Mouse (Mus musculus) heart, embryonic 14.5 days (tissue): ENCODE data around the gene Aldoc. TPM values are rescaled to one million over a fixed set of nuclear protein-coding genes. Genes with fewer than 3 reads are reported as not detected.
"Not testable (repeated sequence)": the region's sequence is repeated elsewhere in the genome, so short reads cannot be mapped to it uniquely, and the experiment has no call there.

Experiments
- ATAC-seq: fragments of 200-750 bp; cut with Nextera tagmentation; 2 replicates; pipeline ENCODE4 v1.8.0; 2017; ENCODE audit warnings: low read depth, moderate TSS enrichment; ENCODE audit not compliant: insufficient number of reproducible peaks, insufficient read depth, low FRiP score
- H3K27ac ChIP-seq, 2 experiments: fragments of 200-500 bp in 1 of 2; fragments of 300-500 bp in 1 of 2; sonication (generic) in 1 of 2; replicated peaks in 1 of 2; 2 replicates each; pipeline ENCODE4 v1.5.1; 2012 to 2014; ENCODE audit warnings: low read depth in 2 of 2, low read length in 2 of 2, control low read depth in 1 of 2, mild to moderate bottlenecking in 1 of 2, mixed read lengths in 1 of 2; ENCODE audit not compliant: control insufficient read depth in 1 of 2, insufficient read depth in 1 of 2
- H3K27me3 ChIP-seq: fragments of 300-500 bp; sonication (generic); 2 replicates; pipeline ENCODE4 v1.6.1; 2014; ENCODE audit warnings: mild to moderate bottlenecking, low read length, control low read depth; ENCODE audit not compliant: control insufficient read depth, insufficient read depth
- H3K36me3 ChIP-seq: fragments of 300-500 bp; sonication (generic); 2 replicates; pipeline ENCODE4 v1.6.1; 2014; ENCODE audit warnings: mild to moderate bottlenecking, control low read depth, low read length, mixed read lengths; ENCODE audit not compliant: control insufficient read depth, insufficient read depth
- H3K4me1 ChIP-seq, 2 experiments: fragments of 200-500 bp in 1 of 2; fragments of 300-500 bp in 1 of 2; sonication (generic) in 1 of 2; 2 replicates each; pipeline ENCODE4 v1.6.1; 2012 to 2014; ENCODE audit warnings: low read length in 2 of 2, control low read depth in 1 of 2, mixed read lengths in 1 of 2; ENCODE audit not compliant: control insufficient read depth in 2 of 2, insufficient read depth in 2 of 2
- H3K4me2 ChIP-seq: fragments of 300-500 bp; sonication (generic); 2 replicates; pipeline ENCODE4 v1.6.1; 2014; ENCODE audit warnings: mild to moderate bottlenecking, low read length
- H3K4me3 ChIP-seq, 2 experiments: fragments of 200-500 bp in 1 of 2; fragments of 300-500 bp in 1 of 2; sonication (generic) in 1 of 2; 2 replicates each; pipeline ENCODE4 v1.5.1; 2012 to 2014; ENCODE audit warnings: low read length in 2 of 2, mild to moderate bottlenecking in 2 of 2, control low read depth in 1 of 2, low read depth in 1 of 2, moderate library complexity in 1 of 2; ENCODE audit not compliant: control insufficient read depth in 1 of 2, insufficient read depth in 1 of 2
- H3K9ac ChIP-seq: fragments of 300-500 bp; sonication (generic); 2 replicates; pipeline ENCODE4 v1.6.1; 2014; ENCODE audit warnings: mild to moderate bottlenecking, low read length
- H3K9me3 ChIP-seq: fragments of 300-500 bp; sonication (generic); 2 replicates; pipeline ENCODE4 v1.6.1; 2016; ENCODE audit warnings: low read length, control low read depth; ENCODE audit not compliant: control insufficient read depth
- WGBS: fragments of 180-500 bp; shearing (Covaris S2); extraction: QIAGEN DNeasy Blood & Tissue Kit; methylation state at CpG from one replicate; pipeline ENCODE4 v1.1.7; 2014; 5-methylcytosine and 5-hydroxymethylcytosine counted together
- polyA plus RNA-seq: library from polyadenylated mRNA; unstranded; fragments of >200 nt; fragmentation: Nextera tagmentation; extraction: Ambion mirVana; gene quantifications from 2 replicates; pipeline ENCODE4 v1.2.1, GENCODE M21; 2014

The Aldoc gene
- polyA plus RNA-seq: 28.2 and 30.3 TPM in 2 replicates

DNA sequence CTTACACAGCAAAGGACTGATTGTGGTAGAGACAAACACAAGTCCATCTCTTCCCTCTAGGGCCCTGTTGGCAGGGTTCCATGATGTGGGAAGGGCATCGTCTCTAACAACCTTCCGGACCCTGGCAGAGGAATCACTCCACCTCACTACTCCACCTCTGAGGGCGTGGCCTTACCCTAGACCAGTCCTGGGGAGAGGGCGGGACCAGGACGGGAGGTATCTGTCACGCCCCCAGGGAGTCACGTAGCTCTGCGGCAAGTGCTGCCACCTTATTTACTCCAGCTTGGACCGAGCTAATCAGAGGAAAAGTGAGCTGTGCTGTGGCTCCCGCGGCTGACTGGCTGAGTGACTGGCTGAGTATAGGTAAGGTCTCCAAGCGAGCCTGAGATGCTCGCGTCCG lies at the start of gene Aldoc:
Gene Aldoc (plus strand): TSS at position 109 of the 400 bp plus-strand sequence.
- peak within 1 kb of the TSS; percentile 4; the same call in 1 of the 2 replicates for H3K9ac ChIP-seq
- whole genome bisulfite sequencing: 5% methylated on average over 15 of the region's 15 CpGs
- H3K9me3 ChIP-seq: no peaks in the 10 kb centered on the region
- peaks cover 43% of the 10 kb centered on the region for H3K36me3 ChIP-seq
- peak; percentile 91 for ATAC-seq
- H3K4me2 ChIP-seq: peak within 1 kb of the TSS; percentile 49
- H3K4me1 ChIP-seq: peaks cover 8 to 12% of the 10 kb centered on the region in 2 experiments; a peak in 3 of 4 replicates
- H3K4me3 ChIP-seq: peak within 1 kb of the TSS; percentile 13 to 29
- H3K27ac ChIP-seq: peak within 1 kb of the TSS; percentile 46 to 57; a peak in 2 of 4 replicates
- no peaks in the 10 kb centered on the region for H3K27me3 ChIP-seq

DNA sequence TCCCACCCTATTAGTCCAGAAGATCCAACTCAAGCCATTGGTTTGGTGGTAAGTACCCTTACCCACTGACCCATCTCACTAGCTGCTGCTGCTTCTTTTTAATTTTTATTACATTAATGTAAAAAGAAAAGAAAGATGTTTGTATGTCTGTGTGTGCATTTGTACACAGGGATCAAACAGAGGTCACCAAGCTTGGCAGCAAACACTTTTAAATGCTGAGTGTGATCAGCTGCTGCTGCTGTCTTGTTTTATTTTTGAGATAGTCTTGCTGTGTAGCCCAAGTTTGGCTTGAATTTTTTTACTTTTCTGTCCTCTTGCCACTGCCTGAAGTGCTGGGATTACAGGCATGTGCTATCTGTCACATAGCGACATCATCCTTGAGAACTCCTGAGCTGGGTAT lies 47.2 kb upstream of the Aldoc start:
- Histone ChIP-seq H3K4me2 (no peak overlapping the region), H3K27ac (no peak overlapping the region), H3K36me3 (peaks cover 100% of the 10 kb centered on the region), H3K27me3 (no peaks in the 10 kb centered on the region), H3K4me3 (no peak overlapping the region), H3K9ac (no peak overlapping the region), H3K9me3 (no peaks in the 10 kb centered on the region), H3K4me1 (no peaks in the 10 kb centered on the region)
- WGBS: 93% methylated on average over 1 of the region's 1 CpGs
- no peak for ATAC-seq

DNA sequence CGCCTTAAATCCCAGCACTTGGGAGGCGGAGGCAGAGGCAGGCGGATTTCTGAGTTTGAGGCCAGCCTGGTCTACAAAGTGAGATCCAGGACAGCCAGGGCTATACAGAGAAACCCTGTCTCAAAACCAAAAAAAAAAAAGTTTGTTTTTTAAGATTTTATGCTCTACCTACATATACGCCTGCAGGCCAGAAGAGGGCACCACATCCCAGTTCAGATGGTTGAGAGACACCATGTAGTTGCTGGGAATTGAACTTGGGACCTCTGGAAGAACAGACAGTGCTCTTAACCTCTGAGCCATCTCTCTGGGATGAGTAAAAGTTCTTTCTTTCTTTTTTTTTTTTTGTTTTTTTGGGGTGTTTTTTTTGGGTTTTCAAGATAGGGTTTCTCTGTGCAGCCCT lies 46.6 kb upstream of the Aldoc start:
- not testable (repeated sequence) for H3K9ac ChIP-seq, ATAC-seq, H3K27ac ChIP-seq, H3K27me3 ChIP-seq, H3K4me1 ChIP-seq, H3K4me3 ChIP-seq, H3K9me3 ChIP-seq, H3K4me2 ChIP-seq
- WGBS: 88% methylated on average over 4 of the region's 4 CpGs
- H3K36me3 ChIP-seq: peaks cover 100% of the 10 kb centered on the region

DNA sequence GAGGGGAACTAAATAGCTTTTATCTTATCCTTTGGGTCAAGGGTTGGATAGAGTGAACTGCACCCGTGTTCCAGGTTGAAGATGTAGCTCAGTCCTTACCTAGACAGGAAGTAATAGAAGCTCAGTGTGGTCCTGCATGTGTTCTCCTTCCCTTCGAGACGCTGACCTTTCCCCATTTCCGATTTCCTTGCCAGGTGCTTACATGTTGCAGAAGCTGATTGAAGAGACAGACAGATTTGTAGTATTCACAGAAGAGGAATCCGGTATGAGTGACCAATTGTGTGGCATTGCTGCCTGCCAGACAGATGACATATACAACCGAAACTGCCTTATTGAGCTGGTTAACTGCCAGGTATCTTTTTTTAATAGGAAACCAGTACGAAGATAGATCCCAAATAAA lies 43.9 kb upstream of the Aldoc start:
- Histone ChIP-seq H3K9me3 (no peaks in the 10 kb centered on the region), H3K4me3 (no peak overlapping the region), H3K4me1 (no peaks in the 10 kb centered on the region), H3K27me3 (no peaks in the 10 kb centered on the region), H3K4me2 (no peak overlapping the region), H3K9ac (no peak overlapping the region), H3K36me3 (peaks cover 100% of the 10 kb centered on the region), H3K27ac (no peak overlapping the region)
- ATAC-seq: no peak
- WGBS: 69% methylated on average over 7 of the region's 7 CpGs

DNA sequence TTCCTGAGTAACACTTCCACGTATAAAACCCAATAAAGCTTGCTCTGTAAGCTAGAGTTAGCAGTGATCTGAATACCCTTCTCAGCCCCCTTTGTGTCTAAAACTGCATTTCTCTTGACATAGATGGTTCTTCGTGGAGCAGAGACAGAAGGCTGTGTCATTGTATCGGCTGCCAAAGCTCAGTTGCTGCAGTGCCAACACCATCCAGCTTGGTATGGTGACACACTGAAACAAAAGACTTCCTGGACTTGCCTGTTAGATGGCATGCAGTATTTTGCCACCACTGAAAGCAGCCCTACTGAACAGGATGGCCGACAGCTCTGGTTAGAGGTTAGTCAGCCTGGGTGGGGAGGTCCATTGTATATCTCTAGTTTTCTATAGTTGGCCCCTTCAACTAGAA lies 43.2 kb upstream of the Aldoc start:
- no peak overlapping the region for H3K9ac ChIP-seq
- H3K4me1 ChIP-seq: no peaks in the 10 kb centered on the region
- H3K27ac ChIP-seq: no peak overlapping the region
- peaks cover 100% of the 10 kb centered on the region for H3K36me3 ChIP-seq
- no peak overlapping the region for H3K4me3 ChIP-seq
- H3K9me3 ChIP-seq: no peaks in the 10 kb centered on the region
- WGBS: 90% methylated on average over 4 of the region's 4 CpGs
- no peak for ATAC-seq
- H3K27me3 ChIP-seq: no peaks in the 10 kb centered on the region
- H3K4me2 ChIP-seq: no peak overlapping the region

DNA sequence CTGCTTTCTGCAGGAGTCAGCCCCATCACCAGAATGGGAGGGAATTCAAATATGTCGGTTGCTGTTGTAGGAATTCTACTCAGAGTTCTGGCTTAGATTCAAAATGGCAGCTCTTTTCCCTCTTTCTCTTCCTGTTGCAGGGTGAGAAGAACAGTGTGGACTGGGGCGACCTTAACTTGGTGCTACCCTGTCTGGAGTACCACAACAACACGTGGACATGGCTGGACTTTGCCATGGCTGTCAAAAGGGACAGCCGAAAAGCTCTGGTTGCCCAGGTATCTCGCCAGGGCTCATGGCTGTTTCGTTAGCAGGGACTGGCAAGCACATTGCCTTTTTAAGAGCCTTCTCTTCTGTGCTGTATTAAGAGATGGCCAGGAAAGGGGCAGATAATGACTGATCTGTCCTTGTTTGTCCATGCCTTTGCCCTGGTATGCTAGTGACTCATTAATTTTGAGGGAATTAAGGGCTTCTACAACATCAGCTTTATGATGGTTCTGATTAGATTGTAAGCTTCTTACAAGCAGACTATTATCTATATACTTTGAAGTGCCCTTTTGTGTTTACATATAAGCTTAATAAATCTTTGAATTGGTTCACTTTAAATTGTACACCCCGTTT lies 33.5 kb upstream of the Aldoc start:
- ATAC-seq: no peak
- Histone ChIP-seq H3K4me2 (no peak overlapping the region), H3K4me1 (no peaks in the 10 kb centered on the region), H3K9me3 (no peaks in the 10 kb centered on the region), H3K27me3 (no peaks in the 10 kb centered on the region), H3K36me3 (peaks cover 82% of the 10 kb centered on the region), H3K27ac (no peak overlapping the region), H3K4me3 (no peak overlapping the region), H3K9ac (no peak overlapping the region)
- WGBS: 90% methylated on average over 7 of the region's 7 CpGs

DNA sequence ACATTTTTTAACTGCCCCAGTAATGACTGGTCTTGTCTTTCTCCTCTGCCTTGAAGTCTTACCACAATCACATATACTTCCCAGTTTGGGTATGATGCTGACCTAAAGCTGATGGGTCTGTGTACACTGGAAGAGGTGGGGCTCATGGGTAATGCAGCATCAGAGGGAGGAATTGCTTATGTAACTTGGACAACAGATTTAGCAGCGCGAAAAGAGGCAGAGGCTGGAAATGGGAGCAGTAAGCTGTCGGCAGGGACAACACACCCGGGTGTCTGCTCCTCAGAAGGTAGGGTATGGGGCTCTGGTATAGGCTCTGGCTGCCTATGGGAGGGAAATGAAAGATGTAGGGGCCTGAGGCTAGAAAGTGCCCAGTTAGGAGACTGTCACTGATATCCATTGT lies 32.1 kb upstream of the Aldoc start, which contains the start of gene BC030499:
Gene BC030499 (plus strand): TSS at position 188 of the 400 bp plus-strand sequence.
- ATAC-seq: no peak
- Histone ChIP-seq H3K27me3 (no peaks in the 10 kb centered on the region), H3K27ac (no peak within 1 kb of the TSS), H3K9me3 (no peaks in the 10 kb centered on the region), H3K4me1 (no peaks in the 10 kb centered on the region), H3K9ac (no peak within 1 kb of the TSS), H3K4me3 (no peak within 1 kb of the TSS), H3K36me3 (peaks cover 68% of the 10 kb centered on the region), H3K4me2 (no peak within 1 kb of the TSS)
- WGBS: 87% methylated on average over 4 of the region's 4 CpGs

DNA sequence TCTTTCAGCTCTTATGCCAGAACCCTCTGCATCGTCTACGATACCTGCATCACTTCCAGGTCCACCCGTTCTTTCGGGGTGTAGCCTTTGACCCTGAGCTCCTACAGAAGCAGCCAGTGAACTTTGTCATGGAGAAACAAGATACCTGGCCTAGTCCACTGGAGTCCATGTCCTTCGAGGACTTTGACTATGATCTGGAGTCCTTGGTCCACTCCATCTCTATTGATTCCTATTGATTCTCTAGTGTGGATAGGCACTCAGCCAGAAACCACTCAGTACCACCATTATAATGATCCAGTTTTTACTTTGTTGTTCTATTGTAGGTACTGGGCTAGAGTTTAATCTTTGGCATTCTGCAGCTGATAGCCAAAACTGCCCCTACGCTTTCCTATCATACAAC lies 28.2 kb upstream of the Aldoc start:
- Histone ChIP-seq H3K36me3 (peaks cover 29% of the 10 kb centered on the region), H3K27me3 (no peaks in the 10 kb centered on the region), H3K4me2 (no peak overlapping the region), H3K9me3 (no peaks in the 10 kb centered on the region), H3K27ac (no peak overlapping the region), H3K4me1 (no peaks in the 10 kb centered on the region), H3K4me3 (no peak overlapping the region), H3K9ac (no peak overlapping the region)
- 93% methylated on average over 6 of the region's 6 CpGs for WGBS
- no peak for ATAC-seq
